Mouse (Mus musculus) hindbrain, embryonic 11.5 days (tissue): ENCODE measurements around the gene Dmrta2. TPM values are rescaled to one million over a fixed set of nuclear protein-coding genes. Genes with fewer than 3 reads are reported as not detected.

ENCODE experiments used
- ATAC-seq: fragments of 200-750 bp; cut with Nextera tagmentation; 2 replicates; pipeline ENCODE4 v1.8.0; 2017; ENCODE audit warnings: mild to moderate bottlenecking, moderate TSS enrichment, moderate library complexity; ENCODE audit not compliant: low FRiP score
- DNase-seq: peaks from one replicate; pipeline ENCODE4 v3.0.0-alpha.2; 2015; ENCODE audit warnings: low spot score
- H3K27ac ChIP-seq: fragments of 300-500 bp; sonication (generic); 2 replicates; pipeline ENCODE4 v1.5.1; 2014; ENCODE audit warnings: mild to moderate bottlenecking, low read depth, low read length
- H3K27me3 ChIP-seq: fragments of 300-500 bp; sonication (generic); 2 replicates; pipeline ENCODE4 v1.6.1; 2014; ENCODE audit warnings: mild to moderate bottlenecking, low read length, moderate library complexity, mixed read lengths; ENCODE audit not compliant: control insufficient read depth, insufficient read depth
- H3K36me3 ChIP-seq: fragments of 300-500 bp; sonication (generic); 2 replicates; pipeline ENCODE4 v1.6.1; 2014; ENCODE audit warnings: mild to moderate bottlenecking, low read length, moderate library complexity, mixed read lengths; ENCODE audit not compliant: control insufficient read depth, insufficient read depth
- H3K4me1 ChIP-seq: fragments of 300-500 bp; sonication (generic); replicated peaks from 2 replicates; pipeline ENCODE4 v1.6.1; 2014; ENCODE audit warnings: low read length, mixed read lengths; ENCODE audit not compliant: control insufficient read depth, insufficient read depth
- H3K4me2 ChIP-seq: fragments of 300-500 bp; sonication (generic); replicated peaks from 2 replicates; pipeline ENCODE4 v1.6.1; 2014; ENCODE audit warnings: mild to moderate bottlenecking, low read depth, low read length
- H3K4me3 ChIP-seq: fragments of 300-500 bp; sonication (generic); 2 replicates; pipeline ENCODE4 v1.5.1; 2014; ENCODE audit warnings: low read depth, low read length
- H3K9ac ChIP-seq: fragments of 300-500 bp; sonication (generic); 2 replicates; pipeline ENCODE4 v1.6.1; 2014; ENCODE audit warnings: low read depth, low read length
- H3K9me3 ChIP-seq: fragments of 300-500 bp; sonication (generic); 2 replicates; pipeline ENCODE4 v1.6.1; 2016; ENCODE audit warnings: low read length; ENCODE audit not compliant: control insufficient read depth
- whole genome bisulfite sequencing: fragments of 180-500 bp; shearing (Covaris S2); extraction: QIAGEN DNeasy Blood & Tissue Kit; methylation state at CpG from one replicate; pipeline ENCODE4 v1.1.7; 2014; 5-methylcytosine and 5-hydroxymethylcytosine counted together
- polyA plus RNA-seq: library from polyadenylated mRNA; unstranded; fragments of >200 nt; fragmentation: Nextera tagmentation; extraction: Ambion mirVana; gene quantifications from 2 replicates; pipeline ENCODE4 v1.2.1, GENCODE M21; 2014

The Dmrta2 gene
- polyA plus RNA-seq, 1 experiment from 2014 or later: 0.14 TPM

DNA sequence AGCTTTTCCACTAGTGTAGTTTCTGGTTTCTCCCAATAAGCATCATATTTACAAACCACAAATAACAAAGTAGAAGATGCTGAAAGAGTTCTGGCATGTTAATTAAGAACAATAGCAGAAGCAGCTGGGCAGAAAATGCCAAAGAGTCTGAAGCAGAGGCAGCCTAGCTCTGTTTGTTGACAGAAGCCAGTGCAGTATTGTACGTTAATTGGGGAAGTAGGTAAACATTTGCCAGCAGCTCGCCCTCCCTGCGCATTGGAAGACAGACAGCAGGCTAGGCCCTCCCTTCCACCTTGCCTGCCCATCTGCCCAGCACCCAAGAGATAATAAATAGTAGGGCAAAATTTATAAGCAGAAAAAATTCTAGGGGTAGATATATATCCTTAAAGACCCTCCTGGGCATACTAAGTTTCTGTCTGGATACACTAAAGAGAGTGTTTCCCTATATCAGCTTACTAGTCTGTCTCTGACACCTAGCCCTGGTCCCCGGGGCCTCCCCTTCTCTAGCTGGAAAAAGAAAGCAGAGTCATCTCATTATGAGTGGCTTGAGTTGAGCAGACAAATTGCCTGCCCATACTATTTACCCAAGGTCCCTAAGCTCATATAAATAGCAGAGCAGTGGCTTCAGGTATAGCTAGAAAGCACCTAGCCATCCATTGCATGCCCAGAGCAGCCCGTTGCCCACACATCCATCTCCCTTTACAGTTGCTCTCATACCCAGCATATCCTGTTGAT, 17.5 kb upstream of the Dmrta2 start:
- DNase-seq: no peak

DNA sequence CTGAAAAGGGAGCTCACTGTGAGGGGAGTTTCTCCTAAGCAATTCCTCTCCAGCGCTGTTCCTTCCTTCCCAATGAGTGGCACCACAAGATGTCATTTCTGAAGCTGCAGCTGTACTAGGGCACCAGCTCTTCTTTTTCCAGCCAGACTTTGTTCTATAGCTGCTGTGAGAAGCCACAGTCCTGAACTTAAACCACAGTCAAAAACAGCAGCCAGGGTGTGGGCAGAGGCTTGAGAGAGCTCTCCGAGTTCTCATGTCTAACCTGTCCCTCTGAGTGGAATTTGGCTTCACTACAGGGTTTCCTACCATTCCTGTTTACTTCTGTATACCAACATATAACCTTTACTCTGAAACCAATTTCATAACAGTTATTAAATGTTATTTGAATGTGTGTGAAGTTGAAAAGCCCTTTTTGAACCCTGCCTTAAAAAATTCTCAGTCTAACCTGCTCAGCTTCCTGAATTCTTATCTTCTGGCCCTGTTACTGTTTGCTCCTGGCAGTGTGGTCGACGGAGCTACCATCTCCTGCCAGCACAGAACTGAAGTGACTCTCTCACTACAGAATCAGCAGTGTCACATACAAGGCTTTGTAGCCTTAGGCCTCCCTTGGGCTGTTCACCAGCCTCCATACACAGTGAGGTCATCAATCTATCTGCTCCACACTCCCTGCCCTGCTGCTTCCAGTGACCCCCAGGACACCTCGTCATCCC, 14.1 kb upstream of the Dmrta2 start:
- DNase-seq (no peak), ATAC-seq (no peak)
- Histone ChIP-seq H3K4me2 (no peak overlapping the region), H3K27ac (no peak overlapping the region), H3K9me3 (no peaks in the 10 kb centered on the region), H3K4me1 (no peaks in the 10 kb centered on the region), H3K36me3 (no peaks in the 10 kb centered on the region), H3K27me3 (no peaks in the 10 kb centered on the region), H3K4me3 (no peak overlapping the region), H3K9ac (no peak overlapping the region)
- 82% methylated on average over 5 of the region's 5 CpGs for WGBS

More for the DNA sequence above, 17.5 kb upstream of the Dmrta2 start:
- Histone ChIP-seq H3K4me2 (no peak overlapping the region), H3K4me1 (no peaks in the 10 kb centered on the region), H3K4me3 (no peak overlapping the region), H3K9ac (no peak overlapping the region), H3K36me3 (no peaks in the 10 kb centered on the region), H3K27me3 (no peaks in the 10 kb centered on the region), H3K27ac (no peak overlapping the region), H3K9me3 (no peaks in the 10 kb centered on the region)
- no peak for ATAC-seq
- WGBS: 69% methylated on average over 5 of the region's 5 CpGs

- 86% methylated on average over 5 of the region's 5 CpGs for WGBS
- no peak for DNase-seq
- Histone ChIP-seq H3K27me3 (peaks cover 36% of the 10 kb centered on the region), H3K27ac (no peak overlapping the region), H3K4me2 (no peak overlapping the region), H3K36me3 (no peaks in the 10 kb centered on the region), H3K9me3 (no peaks in the 10 kb centered on the region), H3K4me1 (no peaks in the 10 kb centered on the region), H3K9ac (no peak overlapping the region), H3K4me3 (no peak overlapping the region)
- ATAC-seq: no peak
Observed at GRCm38 (mm10) chr4:109969561-109969960, 8.3 kb upstream of the Dmrta2 start.

- no peaks in the 10 kb centered on the region for H3K9me3 ChIP-seq
- ATAC-seq (no peak), DNase-seq (peak; percentile 47)
- H3K9ac ChIP-seq: no peak overlapping the region
- no peak overlapping the region for H3K4me2 ChIP-seq
- no peaks in the 10 kb centered on the region for H3K36me3 ChIP-seq
- H3K27ac ChIP-seq: no peak overlapping the region
- WGBS: 2% methylated on average over 20 of the region's 20 CpGs
- H3K27me3 ChIP-seq: peaks cover 82% of the 10 kb centered on the region
- H3K4me3 ChIP-seq: no peak overlapping the region
- H3K4me1 ChIP-seq: peaks cover 14% of the 10 kb centered on the region
Observed at GRCm38 (mm10) chr4:109973991-109974654, 3.7 kb upstream of the Dmrta2 start.

DNA sequence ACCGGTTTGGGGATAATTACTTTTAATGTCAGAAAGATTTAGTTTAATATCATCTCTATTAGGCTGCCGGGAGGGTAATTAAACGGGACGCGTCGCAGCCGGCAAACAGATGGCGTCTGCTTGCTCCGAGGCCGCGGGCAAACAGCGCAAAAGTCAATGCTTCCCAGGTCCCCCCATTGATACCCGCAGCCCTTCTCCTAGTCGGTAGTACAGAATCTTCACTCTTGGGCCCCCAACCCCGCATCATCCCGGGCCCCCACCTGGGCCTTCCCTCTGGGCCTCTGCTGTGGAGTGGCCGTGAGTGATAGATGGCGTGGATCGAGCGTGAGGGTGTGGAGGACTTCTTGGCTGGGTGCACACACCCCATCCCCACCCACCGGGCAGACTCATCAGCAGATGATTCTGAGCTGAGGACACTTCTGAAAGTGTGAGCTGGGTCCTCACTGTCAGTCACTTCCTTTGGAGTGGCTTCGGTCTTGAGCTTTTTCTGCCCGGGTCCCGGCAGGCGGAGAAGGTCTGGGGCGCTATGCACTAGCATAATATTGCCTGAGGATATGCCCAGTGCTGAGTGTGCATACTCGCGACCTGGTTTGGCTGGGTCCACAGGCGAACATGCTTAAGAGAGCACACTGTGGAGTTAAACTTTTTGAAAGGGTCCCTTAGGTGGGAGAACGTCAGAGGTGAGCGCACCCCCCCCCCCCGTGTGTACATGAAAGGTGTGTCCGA, 3.0 kb upstream of the Dmrta2 start:
- ATAC-seq (no peak), DNase-seq (peak; percentile 45)
- no peak overlapping the region for H3K4me2 ChIP-seq
- H3K4me1 ChIP-seq: peaks cover 15% of the 10 kb centered on the region
- H3K4me3 ChIP-seq: no peak overlapping the region
- no peak overlapping the region for H3K27ac ChIP-seq
- H3K9ac ChIP-seq: no peak overlapping the region
- peaks cover 88% of the 10 kb centered on the region for H3K27me3 ChIP-seq
- 3% methylated on average over 33 of the region's 33 CpGs for WGBS
- no peaks in the 10 kb centered on the region for H3K9me3 ChIP-seq
- no peaks in the 10 kb centered on the region for H3K36me3 ChIP-seq

GRCm38 (mm10) chr4:109975381-109976240, 2.2 kb upstream of the Dmrta2 start:
- ATAC-seq: no peak
- Histone ChIP-seq H3K9ac (no peak overlapping the region), H3K9me3 (no peaks in the 10 kb centered on the region), H3K4me3 (no peak overlapping the region), H3K27ac (no peak overlapping the region), H3K27me3 (peaks cover 92% of the 10 kb centered on the region), H3K4me2 (no peak overlapping the region), H3K4me1 (peaks cover 18% of the 10 kb centered on the region), H3K36me3 (no peaks in the 10 kb centered on the region)
- peak; percentile 58 for DNase-seq
- WGBS: 8% methylated on average over 25 of the region's 25 CpGs

DNA sequence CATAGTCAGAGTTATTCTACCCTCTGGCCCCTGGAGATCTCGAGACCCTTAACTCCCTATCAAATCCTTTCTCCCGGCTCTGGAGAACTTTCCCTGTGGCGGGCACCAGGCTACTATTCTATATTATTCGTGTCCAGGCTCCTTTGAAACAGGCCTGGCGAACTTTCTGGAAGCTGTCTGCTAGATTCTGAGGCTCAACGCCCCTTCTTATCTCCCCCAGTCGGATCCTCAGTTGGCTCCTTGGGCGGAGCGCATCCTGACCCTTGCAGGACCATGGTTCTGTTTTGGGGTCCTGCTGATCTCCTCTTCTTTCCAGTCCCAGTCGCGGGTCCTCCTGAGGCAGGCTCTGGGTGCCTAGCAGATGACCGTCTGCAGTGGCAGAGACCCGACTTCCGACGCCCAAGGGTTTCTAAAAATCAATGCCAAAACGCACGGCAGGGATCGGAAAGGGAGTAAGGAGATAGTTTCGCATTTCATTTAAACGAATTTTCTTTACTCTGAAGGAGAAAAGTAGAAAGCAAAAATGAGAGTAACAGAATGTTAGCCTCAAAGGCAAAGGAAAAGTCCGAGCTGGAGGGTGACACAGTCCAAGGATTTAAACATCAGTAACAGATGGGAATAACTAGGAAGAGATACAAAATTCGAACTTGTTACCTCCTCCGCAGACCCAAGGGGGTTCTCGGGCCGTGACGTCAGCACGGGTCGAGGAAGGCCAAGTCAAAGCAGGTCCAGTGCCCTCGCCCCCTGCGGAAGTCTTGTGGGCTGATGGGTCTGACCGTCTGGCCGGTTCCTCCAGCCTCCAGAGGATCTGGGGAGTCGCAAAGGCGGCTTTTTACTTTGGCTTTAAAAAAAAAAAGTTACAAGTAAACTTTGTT, 1.3 kb upstream of the Dmrta2 start:
- ATAC-seq: no peak
- Histone ChIP-seq H3K4me1 (peaks cover 18% of the 10 kb centered on the region), H3K27ac (no peak overlapping the region), H3K4me3 (no peak overlapping the region), H3K4me2 (no peak overlapping the region), H3K36me3 (no peaks in the 10 kb centered on the region), H3K9ac (no peak overlapping the region), H3K9me3 (no peaks in the 10 kb centered on the region), H3K27me3 (peaks cover 94% of the 10 kb centered on the region)
- peak; percentile 62 for DNase-seq
- 1% methylated on average over 34 of the region's 34 CpGs for WGBS
